Mouse (Mus musculus) layer of hippocampus, adult 9-10 months (tissue): Measurements from ENCODE around the gene Pgm3.

Experiments
- DNase-seq: peaks from one replicate; pipeline ENCODE4 v3.0.0; 2022; ENCODE audit warnings: low spot score

Pgm3 gene

DNA sequence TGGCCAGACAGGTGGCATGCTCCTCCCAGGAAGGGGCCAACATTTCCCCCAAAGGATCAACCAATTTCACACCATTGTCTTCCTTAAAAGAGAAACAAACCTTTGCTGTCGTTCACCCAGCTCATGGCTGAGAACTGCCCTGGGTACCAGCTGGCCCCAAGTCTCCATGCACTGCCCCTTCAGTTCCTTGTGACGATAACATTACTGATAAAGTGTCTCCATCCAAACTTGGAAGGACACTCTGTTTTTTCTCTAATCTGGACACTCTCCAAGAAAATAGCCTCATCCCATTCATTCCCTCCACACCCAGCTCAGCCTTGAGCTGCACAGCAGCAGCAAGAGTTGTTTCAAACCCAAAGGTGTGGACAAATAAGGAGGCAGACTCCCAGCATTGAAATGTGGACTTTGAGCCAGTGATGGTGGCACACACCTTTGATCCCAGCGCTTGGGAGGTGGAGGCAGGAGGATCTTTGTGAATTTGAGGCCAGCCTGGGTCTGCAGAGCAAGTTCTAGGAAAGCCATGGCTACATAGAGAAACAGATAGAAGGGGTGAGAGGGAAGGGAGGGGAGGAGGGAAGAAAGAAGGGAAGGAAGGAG lies 2.2 kb downstream of the Pgm3 start:
- DNase-seq = no peak

GRCm38 (mm10) chr9:86560543-86560942 lies 11.1 kb downstream of the Pgm3 start:
- no peak for DNase-seq

DNA sequence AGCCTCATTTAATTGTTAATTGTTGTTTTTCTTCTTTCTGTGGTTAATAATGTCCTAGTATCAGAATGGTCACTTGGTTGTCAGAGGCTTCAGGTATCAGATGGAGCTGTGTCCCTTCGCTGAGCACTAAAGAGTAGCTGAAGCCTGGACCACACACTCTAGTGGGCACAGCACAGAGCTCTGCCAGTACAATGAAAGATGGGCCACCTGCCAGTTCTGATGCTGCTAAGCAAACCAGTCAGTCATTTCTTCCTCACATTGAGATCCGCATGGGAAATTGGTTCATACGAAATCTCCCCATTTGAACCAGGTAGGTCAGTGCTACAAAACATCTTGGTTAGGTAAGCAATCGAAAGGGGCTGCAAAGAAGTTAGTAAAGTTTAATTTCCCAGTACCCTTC lies 17.0 kb downstream of the Pgm3 start:
- no peak for DNase-seq

- DNase-seq = no peak
Observed at GRCm38 (mm10) chr9:86553886-86554285, 17.8 kb downstream of the Pgm3 start.

DNA sequence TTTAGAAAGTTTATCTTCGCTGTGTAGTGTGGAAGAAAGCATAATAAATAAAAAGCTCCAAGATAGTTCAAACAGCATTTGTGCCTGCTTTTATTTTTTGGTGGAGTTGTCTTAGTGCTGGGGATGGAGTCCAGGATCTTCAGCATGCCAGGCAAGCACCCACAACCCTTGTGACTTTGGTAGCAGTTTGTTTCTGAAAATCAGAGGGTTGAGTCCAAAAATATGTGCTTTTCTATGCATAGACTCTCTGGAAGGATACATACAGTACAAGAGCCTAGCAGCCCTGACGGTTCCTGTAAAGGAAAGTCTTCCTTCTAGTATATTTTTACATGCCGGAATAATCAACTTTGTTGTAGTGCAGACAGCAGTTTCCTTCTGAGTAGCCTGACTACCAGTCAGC lies 20.9 kb downstream of the Pgm3 start:
- no peak for DNase-seq

GRCm38 (mm10) chr9:86549637-86550162 lies 21.9 kb downstream of the Pgm3 start:
- no peak for DNase-seq

DNA sequence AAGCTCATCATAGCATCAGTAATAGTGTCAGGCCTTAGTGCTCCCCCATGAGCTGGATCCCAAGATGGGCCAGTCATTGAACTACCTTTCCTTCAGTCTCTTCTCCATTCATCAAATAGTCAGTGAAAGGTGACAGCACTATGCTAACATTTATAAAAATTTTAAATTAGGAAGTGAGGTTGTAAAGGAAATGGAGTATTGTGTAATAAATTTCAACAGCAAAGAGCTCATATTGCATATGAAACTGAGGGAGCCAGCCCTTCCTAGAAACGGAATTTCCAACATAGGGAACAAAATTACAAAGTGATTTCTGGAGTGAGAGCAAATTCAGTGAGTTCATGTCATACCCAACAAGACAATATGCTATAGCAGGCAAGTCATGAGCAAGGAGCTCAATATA lies 27.1 kb downstream of the Pgm3 start:
- DNase-seq = no peak

GRCm38 (mm10) chr9:86543451-86543850 lies 28.2 kb downstream of the Pgm3 start:
- no peak for DNase-seq

DNA sequence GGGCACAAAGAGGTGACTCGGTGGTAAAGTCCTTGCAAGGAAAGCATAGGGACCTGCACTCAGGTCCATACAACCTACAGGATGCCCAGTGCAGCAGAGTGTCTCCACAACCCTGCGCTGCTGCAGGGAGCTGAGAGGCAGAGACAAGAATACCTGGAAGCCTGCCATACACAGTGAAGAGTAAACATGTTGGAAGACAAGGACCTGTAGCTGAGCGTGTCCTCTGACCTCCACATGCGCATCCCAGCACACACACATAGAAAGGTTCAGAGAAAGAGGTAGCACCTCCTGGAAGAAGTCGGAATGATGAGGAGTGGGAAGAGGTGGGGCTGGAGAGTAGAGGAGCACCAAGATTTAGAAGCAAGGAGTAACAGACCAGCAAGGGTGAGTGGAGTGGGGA lies 37.6 kb downstream of the Pgm3 start:
- no peak for DNase-seq

- no peak for DNase-seq
Observed at GRCm38 (mm10) chr9:86525600-86525999, 46.0 kb downstream of the Pgm3 start.

DNA sequence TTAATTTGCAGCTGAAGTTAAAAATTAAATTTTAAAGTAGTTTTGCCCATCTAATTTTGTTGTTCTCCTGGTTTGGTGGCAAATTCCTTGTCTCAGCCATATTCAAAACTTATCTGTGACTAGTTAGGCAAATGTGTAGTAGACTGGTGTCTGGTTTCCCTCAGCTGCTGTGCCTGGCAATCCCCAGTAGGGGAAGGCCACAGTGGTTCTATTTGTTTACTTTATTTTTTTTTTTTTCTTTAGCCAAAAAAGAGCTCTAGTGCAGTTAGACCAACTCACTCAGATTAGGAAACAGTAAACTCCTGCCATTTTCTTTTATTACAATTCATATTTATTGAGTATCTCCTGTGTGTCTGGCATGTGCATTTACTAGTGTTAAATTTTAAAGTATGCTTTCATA lies 49.3 kb downstream of the Pgm3 start:
- DNase-seq = no peak

DNA sequence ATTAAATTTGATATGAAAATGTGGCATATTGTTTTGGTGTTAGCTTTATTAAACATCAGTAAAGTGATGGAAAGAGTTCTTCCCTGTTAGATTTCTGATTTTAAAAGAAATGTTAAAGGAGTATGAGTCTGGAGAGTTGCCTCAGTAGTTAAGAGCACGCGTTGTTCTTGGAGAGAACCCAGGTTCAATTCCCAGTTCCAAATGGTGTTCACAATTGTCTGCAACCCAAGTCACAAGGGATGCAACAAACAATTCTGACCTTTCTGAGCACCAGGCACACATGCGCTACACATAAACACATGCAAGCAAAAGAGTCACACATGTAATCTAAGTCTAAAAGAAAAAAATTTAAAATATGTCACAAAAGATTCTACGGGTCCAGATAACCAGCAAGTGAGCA lies 56.8 kb downstream of the Pgm3 start:
- no peak for DNase-seq

- no peak for DNase-seq
Observed at GRCm38 (mm10) chr9:86514390-86514789, 57.3 kb downstream of the Pgm3 start.

DNA sequence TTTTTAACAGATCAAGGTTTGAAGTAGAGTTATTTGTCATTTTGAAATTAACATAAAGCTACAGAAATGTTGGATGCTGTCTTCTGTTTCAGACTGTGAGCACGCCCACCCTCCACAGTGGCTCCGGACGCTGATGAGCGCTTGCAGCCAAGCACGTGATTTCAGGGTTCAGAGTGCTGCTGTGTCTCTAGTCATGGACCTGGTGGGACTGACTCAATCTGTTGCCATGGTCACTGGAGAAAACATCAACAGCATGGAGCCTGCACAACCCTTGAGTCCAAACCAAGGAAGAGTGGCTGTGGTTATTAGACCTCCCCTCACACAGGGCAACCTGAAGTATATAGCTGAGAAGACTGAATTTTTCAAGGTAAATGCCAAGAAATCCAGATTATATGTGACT lies 57.9 kb downstream of the Pgm3 start:
- DNase-seq = no peak

GRCm38 (mm10) chr9:86507437-86507836 lies 64.2 kb downstream of the Pgm3 start:
- no peak for DNase-seq
